Mouse (Mus musculus) midbrain, embryonic 11.5 days (tissue): Measurements from ENCODE around the gene Sowahd. TPM values are rescaled to one million over a fixed set of nuclear protein-coding genes. Genes with fewer than 3 reads are reported as not detected.
A peak's percentile ranks its signal among the peaks of the same experiment; 100 is the strongest.

Experiments
- ATAC-seq: fragments of 200-750 bp; cut with Nextera tagmentation; 2 replicates; pipeline ENCODE4 v1.8.0; 2017; ENCODE audit warnings: moderate TSS enrichment, moderate library complexity; ENCODE audit not compliant: low FRiP score
- DNase-seq: peaks from one replicate; pipeline ENCODE4 v3.0.0; 2015; ENCODE audit warnings: low spot score; ENCODE audit errors: missing footprints
- H3K27ac ChIP-seq: fragments of 300-500 bp; sonication (generic); 2 replicates; pipeline ENCODE4 v1.5.1; 2014; ENCODE audit warnings: low read depth, low read length
- H3K27me3 ChIP-seq: fragments of 300-500 bp; sonication (generic); 2 replicates; pipeline ENCODE4 v1.6.1; 2014; ENCODE audit warnings: mild to moderate bottlenecking, low read length, moderate library complexity, mixed read lengths; ENCODE audit not compliant: control insufficient read depth, insufficient read depth
- H3K36me3 ChIP-seq: fragments of 300-500 bp; sonication (generic); 2 replicates; pipeline ENCODE4 v1.6.1; 2014; ENCODE audit warnings: mild to moderate bottlenecking, low read length, moderate library complexity, mixed read lengths; ENCODE audit not compliant: control insufficient read depth, insufficient read depth
- H3K4me1 ChIP-seq: fragments of 300-500 bp; sonication (generic); 2 replicates; pipeline ENCODE4 v1.6.1; 2014; ENCODE audit warnings: low read length; ENCODE audit not compliant: control insufficient read depth, insufficient read depth
- H3K4me2 ChIP-seq: fragments of 300-500 bp; sonication (generic); 2 replicates; pipeline ENCODE4 v1.6.1; 2014; ENCODE audit warnings: mild to moderate bottlenecking, moderate library complexity
- H3K4me3 ChIP-seq: fragments of 300-500 bp; sonication (generic); 2 replicates; pipeline ENCODE4 v1.5.1; 2014; ENCODE audit warnings: low read depth, low read length
- H3K9ac ChIP-seq: fragments of 300-500 bp; sonication (generic); 2 replicates; pipeline ENCODE4 v1.6.1; 2014; ENCODE audit warnings: low read length
- H3K9me3 ChIP-seq: fragments of 300-500 bp; sonication (generic); 2 replicates; pipeline ENCODE4 v1.6.1; 2016; ENCODE audit warnings: low read length; ENCODE audit not compliant: control insufficient read depth
- WGBS: fragments of 180-500 bp; shearing (Covaris S2); extraction: QIAGEN DNeasy Blood & Tissue Kit; methylation state at CpG from one replicate; pipeline ENCODE4 v1.1.7; 2014; 5-methylcytosine and 5-hydroxymethylcytosine counted together
- polyA plus RNA-seq: library from polyadenylated mRNA; unstranded; fragments of >200 nt; fragmentation: Nextera tagmentation; extraction: Ambion mirVana; gene quantifications from 2 replicates; pipeline ENCODE4 v1.2.1, GENCODE M21; 2014

Sowahd gene
- polyA plus RNA-seq, 1 experiment from 2014 or later = not detected

GRCm38 (mm10) chrX:37084927-37085660 lies 36.4 kb downstream of the Sowahd start, which contains the start of gene Rpl39:
Gene Rpl39 (minus strand): TSS chrX:37085402.
- H3K27ac ChIP-seq = peak within 1 kb of the TSS; percentile 61
- ATAC-seq = peak; percentile 95
- peaks cover 5% of the 10 kb centered on the region; the same call in 1 of the 2 replicates for H3K4me1 ChIP-seq
- WGBS = 15% methylated on average over 38 of the region's 38 CpGs
- DNase-seq = peak; percentile 97
- H3K4me2 ChIP-seq = peak within 1 kb of the TSS; percentile 71
- H3K36me3 ChIP-seq = no peaks in the 10 kb centered on the region
- no peaks in the 10 kb centered on the region for H3K9me3 ChIP-seq
- no peaks in the 10 kb centered on the region for H3K27me3 ChIP-seq
- peak within 1 kb of the TSS; percentile 57 for H3K4me3 ChIP-seq
- peak within 1 kb of the TSS; percentile 78 for H3K9ac ChIP-seq

GRCm38 (mm10) chrX:37085665-37086064 lies 37.0 kb downstream of the Sowahd start:
- H3K9ac ChIP-seq = peak overlapping the region; percentile 44; the same call in 1 of the 2 replicates

DNA sequence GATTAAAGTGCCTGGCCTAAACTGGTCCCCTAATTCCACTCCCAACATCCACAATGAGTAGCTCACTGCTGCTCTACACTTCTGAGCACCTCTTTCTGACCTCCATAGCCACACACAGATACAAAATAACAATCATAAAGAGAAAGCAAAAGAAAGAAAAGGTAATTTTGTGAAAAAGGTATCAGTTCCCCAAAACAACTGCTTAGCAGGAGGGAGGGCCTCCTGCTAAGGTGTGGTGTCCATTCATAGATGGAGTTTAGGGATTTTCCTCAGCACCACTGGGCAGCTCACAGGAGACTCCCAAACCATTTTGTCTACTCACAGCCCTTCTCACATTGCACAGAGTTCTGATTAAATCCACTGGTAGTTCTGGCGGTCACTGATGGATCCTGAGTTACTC lies 40.1 kb downstream of the Sowahd start:
- no peak for ATAC-seq
- Histone ChIP-seq H3K4me3 (no peak overlapping the region), H3K9ac (no peak overlapping the region), H3K36me3 (no peaks in the 10 kb centered on the region), H3K27me3 (no peaks in the 10 kb centered on the region), H3K27ac (no peak overlapping the region), H3K9me3 (no peaks in the 10 kb centered on the region), H3K4me1 (no peaks in the 10 kb centered on the region), H3K4me2 (no peak overlapping the region)
- no peak for DNase-seq
- WGBS = 80% methylated on average over 1 of the region's 1 CpGs

More at GRCm38 (mm10) chrX:37085665-37086064, 37.0 kb downstream of the Sowahd start:
- Histone ChIP-seq H3K4me1 (peaks cover 5% of the 10 kb centered on the region; the same call in 1 of the 2 replicates), H3K4me2 (peak overlapping the region; percentile 41), H3K4me3 (peak overlapping the region; percentile 57), H3K9me3 (no peaks in the 10 kb centered on the region), H3K36me3 (no peaks in the 10 kb centered on the region), H3K27ac (no peak overlapping the region; the same call in 1 of the 2 replicates), H3K27me3 (no peaks in the 10 kb centered on the region)
- DNase-seq (no peak), ATAC-seq (no peak)
- 20% methylated on average over 9 of the region's 9 CpGs for WGBS

DNA sequence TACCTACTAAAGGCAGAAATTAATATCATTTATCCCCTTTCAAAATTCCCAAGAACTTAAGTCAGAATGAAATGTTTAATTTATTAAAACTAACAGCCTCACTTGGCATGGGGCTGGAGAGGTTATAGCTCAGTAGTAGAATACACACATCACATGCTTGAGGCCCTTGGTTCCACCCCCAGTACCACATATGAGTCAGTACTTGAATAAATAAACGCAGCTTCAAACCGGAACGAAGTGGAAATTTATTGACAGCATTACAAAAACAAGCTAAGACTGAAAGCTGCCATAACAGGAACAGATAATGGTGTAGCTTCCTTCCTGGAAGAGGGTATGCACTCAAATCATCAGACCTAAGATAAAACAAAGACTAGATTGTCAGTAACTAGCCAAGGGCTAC lies 42.8 kb downstream of the Sowahd start:
- 97% methylated on average over 3 of the region's 3 CpGs for WGBS
- Histone ChIP-seq H3K4me1 (no peaks in the 10 kb centered on the region), H3K4me3 (no peak overlapping the region), H3K9me3 (no peaks in the 10 kb centered on the region), H3K27me3 (no peaks in the 10 kb centered on the region), H3K4me2 (no peak overlapping the region), H3K9ac (no peak overlapping the region), H3K27ac (no peak overlapping the region), H3K36me3 (no peaks in the 10 kb centered on the region)
- DNase-seq = no peak
- ATAC-seq = no peak

DNA sequence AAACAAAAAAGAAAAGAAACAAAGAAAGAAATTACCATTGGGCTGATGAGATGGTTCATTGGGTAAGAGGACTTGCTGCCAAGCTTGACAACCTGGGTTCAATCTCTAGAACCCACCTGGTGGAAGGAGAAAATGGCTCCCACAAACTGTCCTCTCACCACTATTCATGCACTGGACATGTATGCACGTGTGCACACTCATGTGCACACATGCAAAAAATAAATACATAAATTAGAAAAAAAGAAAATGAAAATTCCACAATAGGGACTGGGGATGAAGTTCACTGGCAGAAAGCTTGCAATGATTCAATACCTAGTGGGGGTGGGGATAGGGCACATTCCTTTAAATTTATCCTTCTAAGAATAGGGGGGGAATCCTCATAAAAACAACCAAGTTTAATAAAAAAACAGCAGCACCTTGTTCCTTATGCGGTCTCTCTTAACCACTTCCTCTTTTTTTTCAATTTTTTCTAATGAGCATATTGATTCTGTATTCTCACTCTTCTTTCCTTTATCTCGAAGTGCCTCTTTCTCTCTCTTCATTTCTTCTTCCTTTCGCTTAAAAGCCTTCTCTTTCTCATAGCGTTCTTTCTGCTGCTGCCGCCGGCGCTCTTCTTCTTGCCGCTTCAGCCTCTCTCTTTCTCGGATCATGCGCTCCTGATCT lies 46.6 kb downstream of the Sowahd start:
- H3K4me2 ChIP-seq = no peak overlapping the region
- ATAC-seq = no peak
- no peak overlapping the region for H3K4me3 ChIP-seq
- no peaks in the 10 kb centered on the region for H3K4me1 ChIP-seq
- H3K27me3 ChIP-seq = no peaks in the 10 kb centered on the region
- no peak for DNase-seq
- H3K36me3 ChIP-seq = no peaks in the 10 kb centered on the region
- no peaks in the 10 kb centered on the region for H3K9me3 ChIP-seq
- no peak overlapping the region for H3K9ac ChIP-seq
- WGBS = 92% methylated on average over 11 of the region's 11 CpGs
- H3K27ac ChIP-seq = no peak overlapping the region

GRCm38 (mm10) chrX:37098681-37099080 lies 50.0 kb downstream of the Sowahd start:
- H3K4me1 ChIP-seq = no peaks in the 10 kb centered on the region
- ATAC-seq = no peak
- WGBS = 91% methylated on average over 3 of the region's 3 CpGs
- DNase-seq = no peak
- H3K9me3 ChIP-seq = no peaks in the 10 kb centered on the region
- no peak overlapping the region for H3K4me3 ChIP-seq
- H3K9ac ChIP-seq = no peak overlapping the region
- H3K36me3 ChIP-seq = no peaks in the 10 kb centered on the region
- no peaks in the 10 kb centered on the region for H3K27me3 ChIP-seq
- H3K27ac ChIP-seq = no peak overlapping the region
- no peak overlapping the region for H3K4me2 ChIP-seq

Other genes with a start within 250 kb of the Sowahd start
- gene Ube2a, start 174.9 kb upstream of the Sowahd start, polyA plus RNA-seq = 119 and 120 TPM in 2 replicates
- 35.6 and 39.5 TPM in 2 replicates for gene C330007P06Rik, start 174.7 kb upstream of the Sowahd start, polyA plus RNA-seq
- 7.0 and 7.3 TPM in 2 replicates for gene Nkrf, start 145.9 kb upstream of the Sowahd start, polyA plus RNA-seq
- gene Sept6, start 57.1 kb upstream of the Sowahd start, polyA plus RNA-seq = 47.5 and 50.0 TPM in 2 replicates
- gene Rpl39, start 36.6 kb downstream of the Sowahd start, polyA plus RNA-seq = 434 and 478 TPM in 2 replicates
- gene Upf3b, start 61.5 kb downstream of the Sowahd start, polyA plus RNA-seq = 17.3 and 22.1 TPM in 2 replicates
- 21.1 and 26.2 TPM in 2 replicates for gene Nkap, start 78.0 kb downstream of the Sowahd start, polyA plus RNA-seq
- gene Akap14, start 120.0 kb downstream of the Sowahd start, polyA plus RNA-seq = 0.08 and 0.10 TPM in 2 replicates
- 387 and 428 TPM in 2 replicates for gene Ndufa1, start 142.3 kb downstream of the Sowahd start, polyA plus RNA-seq
- gene Rnf113a1, start 142.4 kb downstream of the Sowahd start, polyA plus RNA-seq = 14.1 and 15.5 TPM in 2 replicates
- gene Gm9, start 162.2 kb downstream of the Sowahd start, polyA plus RNA-seq = not detected in 2 replicates
- not detected in 2 replicates for gene Rhox1, start 173.4 kb downstream of the Sowahd start, polyA plus RNA-seq
- 0.51 TPM in 1 of 2 replicates, not detected in the other for gene Rhox2a, start 196.1 kb downstream of the Sowahd start, polyA plus RNA-seq
- not detected in 2 replicates for gene Rhox3a, start 201.1 kb downstream of the Sowahd start, polyA plus RNA-seq
- gene Rhox4a, start 216.5 kb downstream of the Sowahd start, polyA plus RNA-seq = not detected in 2 replicates